In the genomic region with DNA sequence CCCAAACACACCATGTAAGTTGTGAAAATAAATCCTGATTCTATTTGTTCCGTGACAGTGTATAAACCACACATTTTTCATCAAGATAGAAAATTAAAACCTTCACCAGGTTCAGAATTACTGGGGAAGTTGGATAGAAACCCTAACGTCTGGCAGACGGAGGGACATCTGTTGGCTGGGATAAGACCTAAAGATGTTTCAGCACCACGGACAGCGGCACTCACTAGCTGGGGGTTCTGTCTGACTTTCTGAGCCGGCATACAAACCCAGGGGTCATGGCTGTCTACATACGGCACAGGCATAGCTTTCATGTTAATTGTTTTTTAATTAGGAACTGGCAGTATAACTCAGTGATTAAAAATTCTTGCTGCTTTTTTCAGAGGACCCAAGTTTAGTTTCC, we compare ENCODE assay signal across 7 mouse cellular contexts.
DNase-seq lines count a peak whose midpoint lies in the region; ATAC-seq and TF ChIP-seq lines count a peak whose summit lies in the region.

No protein-coding gene starts in this region.

- ATAC-seq in limb, embryonic 11.5 days (ENCODE audit: insufficient number of reproducible peaks, low FRiP score, low TSS enrichment, low read depth), result no peak
- ATAC-seq in intestine, embryonic 16.5 days, result no peak

- no peaks in the 10 kb centered on the region for H3K79me2 ChIP-seq in MEL (ENCODE audit: control insufficient read depth, insufficient read depth, low read length, poor library complexity)

- H3K27me3 ChIP-seq in MEL (ENCODE audit: control insufficient read depth in 1 of 2, insufficient read depth in 2 of 2, low read length in 2 of 2), result no peaks in the 10 kb centered on the region
- H3K27me3 ChIP-seq in limb, embryonic 11.5 days (ENCODE audit: control insufficient read depth, insufficient read depth, low read length), result peaks cover 8% of the 10 kb centered on the region
- peaks cover 9% of the 10 kb centered on the region; the same call in 1 of the 2 replicates for H3K27me3 ChIP-seq in intestine, embryonic 16.5 days (replicated peaks; ENCODE audit: control insufficient read depth, insufficient read depth, low read length)

- 7% methylated on average over 7 of the region's 7 CpGs for WGBS in limb, embryonic 11.5 days
- 6% methylated on average over 7 of the region's 7 CpGs for WGBS in intestine, embryonic 16.5 days

- no peak overlapping the region for H3K9ac ChIP-seq in MEL (ENCODE audit: control insufficient read depth, low read depth, low read length, poor library complexity, severe bottlenecking)
- no peak overlapping the region for H3K9ac ChIP-seq in limb, embryonic 11.5 days (ENCODE audit: low read length)
- H3K9ac ChIP-seq in intestine, embryonic 16.5 days (ENCODE audit: low read depth, low read length), result no peak overlapping the region

- H3K4me1 ChIP-seq in MEL (ENCODE audit: control insufficient read depth in 1 of 2, insufficient read depth in 2 of 2, low read length in 2 of 2), result no peaks in the 10 kb centered on the region
- no peaks in the 10 kb centered on the region for H3K4me1 ChIP-seq in limb, embryonic 11.5 days (ENCODE audit: control insufficient read depth, insufficient read depth, low read length)
- H3K4me1 ChIP-seq in intestine, embryonic 16.5 days (ENCODE audit: control insufficient read depth, insufficient read depth, low read length), result no peaks in the 10 kb centered on the region

- H3K4me3 ChIP-seq in MEL (ENCODE audit: control insufficient read depth in 1 of 2, insufficient read depth in 1 of 2, low read depth in 2 of 2, low read length in 2 of 2), result no peak overlapping the region
- H3K4me3 ChIP-seq in limb, embryonic 11.5 days (ENCODE audit: low read depth, low read length), result no peak overlapping the region
- no peak overlapping the region for H3K4me3 ChIP-seq in intestine, embryonic 16.5 days (ENCODE audit: low read length)

- no peak overlapping the region for H3K4me2 ChIP-seq in limb, embryonic 11.5 days (ENCODE audit: low read depth, severe bottlenecking)
- H3K4me2 ChIP-seq in intestine, embryonic 16.5 days (ENCODE audit: low read depth, low read length), result no peak overlapping the region

- TF ChIP-seq CTCF in MEL (IDR thresholded peaks at IDR 0.05 in 2 of 3, conservative IDR thresholded peaks at IDR 0.05 in 1 of 3; ENCODE audit: control insufficient read depth in 1 of 3, insufficient read depth in 1 of 3, low read depth in 2 of 3, low read length in 3 of 3, poor library complexity in 1 of 3, severe bottlenecking in 1 of 3), result no peak

- TF ChIP-seq POLR2A in MEL (IDR thresholded peaks at IDR 0.05; ENCODE audit: control insufficient read depth in 1 of 2, insufficient read depth in 1 of 2, low read depth in 1 of 2, low read length in 2 of 2, poor library complexity in 1 of 2), result no peak

- peak; percentile 28 to 37 for DNase-seq in layer of hippocampus, postnatal 10 days (ENCODE audit: low spot score in 2 of 2)
- no peak for DNase-seq in layer of hippocampus, adult 9-10 months (ENCODE audit: low spot score)
- peak; percentile 56 for DNase-seq in MEL (ENCODE audit: low read depth, low spot score)
- DNase-seq in brain, adult 2 months (ENCODE audit: low read depth, low spot score), result peak; percentile 5
- DNase-seq in limb, embryonic 11.5 days (ENCODE audit: low spot score), result peak; percentile 91
- DNase-seq in layer of hippocampus, postnatal 36 days, result no peak

- TF ChIP-seq RAD21 in MEL (IDR thresholded peaks at IDR 0.05; ENCODE audit: low read depth, low read length), result no peak

- H3K27ac ChIP-seq in MEL (ENCODE audit: control insufficient read depth, low read depth, low read length), result no peak overlapping the region
- no peak overlapping the region for H3K27ac ChIP-seq in limb, embryonic 11.5 days (replicated peaks; ENCODE audit: low read depth, low read length)
- H3K27ac ChIP-seq in intestine, embryonic 16.5 days (ENCODE audit: low read length), result no peak overlapping the region

- no peak for TF ChIP-seq EP300 in MEL (IDR thresholded peaks at IDR 0.05; ENCODE audit: low read depth in 1 of 2, low read length in 2 of 2)

- no peaks in the 10 kb centered on the region for H3K9me3 ChIP-seq in MEL (replicated peaks; ENCODE audit: insufficient read depth, low read length)
- no peaks in the 10 kb centered on the region for H3K9me3 ChIP-seq in limb, embryonic 11.5 days (ENCODE audit: control insufficient read depth, low read length)
- no peaks in the 10 kb centered on the region for H3K9me3 ChIP-seq in intestine, embryonic 16.5 days (ENCODE audit: control insufficient read depth, low read length)

- H3K36me3 ChIP-seq in MEL (ENCODE audit: control insufficient read depth in 1 of 2, insufficient read depth in 2 of 2, low read length in 2 of 2), result no peaks in the 10 kb centered on the region
- H3K36me3 ChIP-seq in limb, embryonic 11.5 days (ENCODE audit: control insufficient read depth, insufficient read depth, low read length), result no peaks in the 10 kb centered on the region
- no peaks in the 10 kb centered on the region for H3K36me3 ChIP-seq in intestine, embryonic 16.5 days (ENCODE audit: control insufficient read depth, insufficient read depth, low read length)

TF ChIP-seq in MEL, 35 proteins besides CTCF, POLR2A, EP300 and RAD21:
- TF ChIP-seq ZNF384 (IDR thresholded peaks at IDR 0.05; ENCODE audit: low read depth, low read length) (no peak), GATA1 (IDR thresholded peaks at IDR 0.05; ENCODE audit: low read depth, low read length) (no peak), HCFC1 (IDR thresholded peaks at IDR 0.05; ENCODE audit: low read depth, low read length) (no peak)

Comparison
In these comparisons a context has a peak if more than half of its experiments do, and no peak if none do; other contexts are left out.
1. DNase-seq: peak in layer of hippocampus, postnatal 10 days (2 of 2), MEL (single experiment), brain, adult 2 months (single experiment) and limb, embryonic 11.5 days (single experiment); none in layer of hippocampus, adult 9-10 months (single experiment) and layer of hippocampus, postnatal 36 days (0 of 2).